Mouse (Mus musculus): ENCODE measurements around the gene Acot11. TPM values are rescaled to one million over a fixed set of nuclear protein-coding genes. Genes with fewer than 3 reads are reported as not detected.

The Acot11 gene
- polyA plus RNA-seq, 1 experiment from 2014 or later: 2.8 TPM

DNA sequence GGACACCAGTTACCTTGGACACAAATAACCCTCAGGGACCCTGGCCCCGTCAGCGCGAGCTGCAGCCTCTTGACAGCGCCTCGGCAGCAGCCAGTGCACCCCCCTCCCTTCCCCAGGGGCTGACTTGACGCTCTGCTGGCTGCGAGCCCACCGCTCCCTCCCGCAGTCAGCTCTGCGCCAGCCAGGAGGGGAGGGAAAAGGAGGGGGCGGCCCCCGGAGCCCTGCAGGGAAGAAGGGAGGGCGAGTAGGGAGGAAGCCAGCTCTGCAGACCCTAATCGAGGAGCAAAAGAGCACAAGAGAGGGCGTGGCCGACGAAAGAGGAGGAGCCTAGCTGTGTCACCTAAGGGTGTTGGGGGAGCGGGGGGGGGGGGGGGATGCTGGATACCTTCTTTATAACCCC, 33.2 kb upstream of the Acot11 start:
- WGBS: 0% methylated on average over 11 of the region's 18 CpGs

GRCm38 (mm10) chr4:106837425-106837824, 32.6 kb upstream of the Acot11 start:
- ATAC-seq (ENCODE audit: low FRiP score, low TSS enrichment) (peak; percentile 26; the same call in 1 of the 2 replicates), DNase-seq (ENCODE audit: low spot score) (peak; percentile 44)
- Histone ChIP-seq H3K36me3 (ENCODE audit: control insufficient read depth, insufficient read depth, low read length) (no peaks in the 10 kb centered on the region), H3K9ac (ENCODE audit: low read length) (no peak overlapping the region; the same call in 1 of the 2 replicates), H3K27me3 (ENCODE audit: control insufficient read depth, insufficient read depth, low read length) (no peaks in the 10 kb centered on the region), H3K4me2 (replicated peaks; ENCODE audit: low read depth) (peak overlapping the region; percentile 64), H3K27ac (replicated peaks) (no peak overlapping the region), H3K4me1 (replicated peaks; ENCODE audit: control insufficient read depth, insufficient read depth) (0 out of 2 replicates have a peak, but pooled peaks cover 3% of the 10 kb centered on the region), H3K9me3 (ENCODE audit: control insufficient read depth, low read length) (no peaks in the 10 kb centered on the region), H3K4me3 (ENCODE audit: low read depth, low read length) (peak overlapping the region; percentile 28; the same call in 1 of the 2 replicates)
- WGBS: 14% methylated on average over 9 of the region's 9 CpGs
- no peak for TF ChIP-seq EP300 (optimal IDR thresholded peaks at IDR 0.05)
- TF ChIP-seq CTCF (IDR thresholded peaks at IDR 0.05; ENCODE audit: low read depth): no peak

More for the DNA sequence above, 33.2 kb upstream of the Acot11 start:
- Histone ChIP-seq H3K27ac (replicated peaks) (peak overlapping the region; percentile 96), H3K4me1 (replicated peaks; ENCODE audit: control insufficient read depth, insufficient read depth) (0 out of 2 replicates have a peak, but pooled peaks cover 5% of the 10 kb centered on the region), H3K4me3 (ENCODE audit: low read depth, low read length) (peak overlapping the region; percentile 28), H3K9ac (ENCODE audit: low read length) (peak overlapping the region; percentile 35; the same call in 1 of the 2 replicates), H3K36me3 (ENCODE audit: control insufficient read depth, insufficient read depth, low read length) (no peaks in the 10 kb centered on the region), H3K27me3 (ENCODE audit: control insufficient read depth, insufficient read depth, low read length) (no peaks in the 10 kb centered on the region), H3K4me2 (replicated peaks; ENCODE audit: low read depth) (peak overlapping the region; percentile 64), H3K9me3 (ENCODE audit: control insufficient read depth, low read length) (no peaks in the 10 kb centered on the region)
- TF ChIP-seq CTCF (IDR thresholded peaks at IDR 0.05; ENCODE audit: low read depth) (no peak), EP300 (optimal IDR thresholded peaks at IDR 0.05) (no peak)
- ATAC-seq (ENCODE audit: low FRiP score, low TSS enrichment): peak; percentile 6; the same call in 1 of the 2 replicates
- DNase-seq (ENCODE audit: low spot score): peak; percentile 72

DNA sequence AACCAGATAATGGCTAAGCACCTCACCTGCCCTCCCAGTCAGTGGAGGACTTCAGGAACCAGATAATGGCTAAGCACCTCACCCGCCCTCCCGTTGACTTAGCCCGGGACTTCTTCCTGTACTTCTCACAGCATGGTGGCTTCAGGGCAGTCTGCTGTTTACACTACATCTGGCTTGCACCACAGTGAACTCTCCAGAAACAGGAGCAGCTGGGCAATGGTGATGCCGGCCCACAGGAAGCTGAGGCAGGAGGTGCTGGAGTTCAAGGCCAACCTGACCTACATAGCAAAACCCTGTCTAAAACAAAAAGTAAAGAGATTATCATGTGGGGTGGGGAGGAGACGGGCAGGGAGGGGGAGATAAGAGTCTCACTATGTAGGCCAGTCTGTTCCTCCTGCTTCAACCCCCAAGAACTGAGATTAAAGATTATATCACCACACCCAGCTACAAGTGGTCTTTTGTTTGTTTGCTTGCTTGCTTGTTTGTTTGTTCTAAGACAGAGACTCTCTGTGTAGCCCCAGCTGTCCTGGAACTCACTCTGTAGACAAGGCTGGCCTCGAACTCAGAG, 25.8 kb upstream of the Acot11 start:
- Histone ChIP-seq H3K9ac (ENCODE audit: low read length) (no peak overlapping the region), H3K4me2 (replicated peaks; ENCODE audit: low read depth) (no peak overlapping the region), H3K27ac (replicated peaks) (no peak overlapping the region), H3K27me3 (ENCODE audit: control insufficient read depth, insufficient read depth, low read length) (no peaks in the 10 kb centered on the region), H3K4me1 (replicated peaks; ENCODE audit: control insufficient read depth, insufficient read depth) (peaks cover 9% of the 10 kb centered on the region; the same call in 1 of the 2 replicates), H3K9me3 (ENCODE audit: control insufficient read depth, low read length) (no peaks in the 10 kb centered on the region), H3K36me3 (ENCODE audit: control insufficient read depth, insufficient read depth, low read length) (no peaks in the 10 kb centered on the region), H3K4me3 (ENCODE audit: low read depth, low read length) (no peak overlapping the region)
- TF ChIP-seq CTCF (IDR thresholded peaks at IDR 0.05; ENCODE audit: low read depth): no peak
- no peak for TF ChIP-seq EP300 (optimal IDR thresholded peaks at IDR 0.05)
- DNase-seq (ENCODE audit: low spot score): no peak
- ATAC-seq (ENCODE audit: low FRiP score, low TSS enrichment): peak; percentile 25; the same call in 1 of the 2 replicates
- 54% methylated on average over 6 of the region's 6 CpGs for WGBS

GRCm38 (mm10) chr4:106827738-106828361, 23.1 kb upstream of the Acot11 start:
- DNase-seq (ENCODE audit: low spot score): peak; percentile 87
- WGBS: under 1% methylated on average over 42 of the region's 42 CpGs
- peak overlapping the region; percentile 78 for H3K27ac ChIP-seq (replicated peaks)
- peak overlapping the region; percentile 35 for H3K4me3 ChIP-seq (ENCODE audit: low read depth, low read length)
- H3K9me3 ChIP-seq (ENCODE audit: control insufficient read depth, low read length): no peaks in the 10 kb centered on the region
- no peaks in the 10 kb centered on the region for H3K27me3 ChIP-seq (ENCODE audit: control insufficient read depth, insufficient read depth, low read length)
- H3K4me2 ChIP-seq (replicated peaks; ENCODE audit: low read depth): peak overlapping the region; percentile 62
- H3K9ac ChIP-seq (ENCODE audit: low read length): peak overlapping the region; percentile 52
- peak; percentile 74 for TF ChIP-seq CTCF (IDR thresholded peaks at IDR 0.05; ENCODE audit: low read depth)
- TF ChIP-seq EP300 (optimal IDR thresholded peaks at IDR 0.05): no peak
- peaks cover 9% of the 10 kb centered on the region; the same call in 1 of the 2 replicates for H3K4me1 ChIP-seq (replicated peaks; ENCODE audit: control insufficient read depth, insufficient read depth)
- H3K36me3 ChIP-seq (ENCODE audit: control insufficient read depth, insufficient read depth, low read length): no peaks in the 10 kb centered on the region
- peak; percentile 87 for ATAC-seq (ENCODE audit: low FRiP score, low TSS enrichment)

- Histone ChIP-seq H3K4me1 (replicated peaks; ENCODE audit: control insufficient read depth, insufficient read depth) (peaks cover 9% of the 10 kb centered on the region; the same call in 1 of the 2 replicates), H3K36me3 (ENCODE audit: control insufficient read depth, insufficient read depth, low read length) (no peaks in the 10 kb centered on the region), H3K9ac (ENCODE audit: low read length) (no peak overlapping the region), H3K4me2 (replicated peaks; ENCODE audit: low read depth) (no peak overlapping the region), H3K4me3 (ENCODE audit: low read depth, low read length) (no peak overlapping the region), H3K27me3 (ENCODE audit: control insufficient read depth, insufficient read depth, low read length) (no peaks in the 10 kb centered on the region), H3K27ac (replicated peaks) (no peak overlapping the region), H3K9me3 (ENCODE audit: control insufficient read depth, low read length) (no peaks in the 10 kb centered on the region)
- no peak for ATAC-seq (ENCODE audit: low FRiP score, low TSS enrichment)
- DNase-seq (ENCODE audit: low spot score): no peak
- WGBS: 49% methylated on average over 5 of the region's 5 CpGs
- TF ChIP-seq CTCF (IDR thresholded peaks at IDR 0.05; ENCODE audit: low read depth) (no peak), EP300 (optimal IDR thresholded peaks at IDR 0.05) (no peak)
These were observed 20.4 kb upstream of the Acot11 start for GRCm38 (mm10) chr4:106825229-106825628.

DNA sequence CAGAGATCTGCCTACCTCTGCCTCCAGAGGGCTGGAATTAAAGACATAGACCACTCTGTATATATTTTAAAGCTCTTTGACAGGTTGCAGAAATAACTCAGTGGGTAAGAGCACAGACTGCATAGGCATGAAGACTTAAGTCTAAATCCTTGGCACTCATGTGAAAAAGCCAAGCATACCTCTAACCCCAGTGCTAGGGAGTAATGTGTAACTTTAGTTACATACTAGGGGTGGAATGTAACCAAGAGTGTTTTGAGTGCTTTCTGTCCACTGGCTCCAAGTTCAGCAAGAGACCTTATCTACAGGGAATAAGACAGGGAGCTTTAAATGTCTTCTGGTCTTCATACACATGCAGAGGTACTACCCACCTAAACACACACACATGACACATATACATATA, 14.6 kb upstream of the Acot11 start:
- no peak for DNase-seq (ENCODE audit: low spot score)
- Histone ChIP-seq H3K36me3 (ENCODE audit: control insufficient read depth, insufficient read depth, low read length) (no peaks in the 10 kb centered on the region), H3K27ac (replicated peaks) (no peak overlapping the region), H3K9me3 (ENCODE audit: control insufficient read depth, low read length) (no peaks in the 10 kb centered on the region), H3K4me1 (replicated peaks; ENCODE audit: control insufficient read depth, insufficient read depth) (no peaks in the 10 kb centered on the region), H3K4me2 (replicated peaks; ENCODE audit: low read depth) (no peak overlapping the region), H3K4me3 (ENCODE audit: low read depth, low read length) (no peak overlapping the region), H3K9ac (ENCODE audit: low read length) (no peak overlapping the region), H3K27me3 (ENCODE audit: control insufficient read depth, insufficient read depth, low read length) (no peaks in the 10 kb centered on the region)
- TF ChIP-seq EP300 (optimal IDR thresholded peaks at IDR 0.05): no peak
- no peak for TF ChIP-seq CTCF (IDR thresholded peaks at IDR 0.05; ENCODE audit: low read depth)
- ATAC-seq (ENCODE audit: low FRiP score, low TSS enrichment): no peak
